Comparison of ENCODE assay signal across 32 mouse cellular contexts in genomic region chr7:3360678-3361077, GRCm38 (mm10). TPM values are rescaled to one million over a fixed set of nuclear protein-coding genes. Genes with fewer than 3 reads are reported as not detected.
"Had no signal": no experiment of that assay in that cellular context is flagged by ENCODE, and none has a peak within 500 bp of the region (broad histone marks: within the 10 kb centered on the region; RNA-seq: fewer than 3 reads in every experiment).

No protein-coding gene starts in this region.

- H3K36me3 ChIP-seq: heart, embryonic 10.5 days; heart, embryonic 12.5 days; intestine, embryonic 15.5 days; liver, embryonic 13.5 days; liver, embryonic 15.5 days had no signal

- H3K9me3 ChIP-seq: heart, embryonic 10.5 days; heart, embryonic 12.5 days; hindbrain, embryonic 10.5 days; hindbrain, embryonic 13.5 days; hindbrain, embryonic 15.5 days; intestine, embryonic 15.5 days; kidney, embryonic 15.5 days; limb, embryonic 12.5 days; liver, embryonic 13.5 days; liver, embryonic 15.5 days had no signal

- H3K27ac ChIP-seq: heart, embryonic 10.5 days; hindbrain, embryonic 10.5 days; hindbrain, embryonic 13.5 days; hindbrain, embryonic 15.5 days; intestine, embryonic 15.5 days; kidney, embryonic 15.5 days; kidney, postnatal 0 days; limb, embryonic 12.5 days; liver, embryonic 13.5 days; liver, embryonic 15.5 days had no signal

- H3K27me3 ChIP-seq: hindbrain, embryonic 15.5 days; intestine, embryonic 15.5 days; kidney, embryonic 15.5 days had no signal

- H3K4me2 ChIP-seq: heart, embryonic 12.5 days; hindbrain, embryonic 13.5 days; hindbrain, embryonic 15.5 days; intestine, embryonic 15.5 days; kidney, embryonic 15.5 days; limb, embryonic 12.5 days; liver, embryonic 11.5 days; liver, embryonic 13.5 days; liver, embryonic 15.5 days had no signal

- H3K4me3 ChIP-seq: heart, embryonic 10.5 days; heart, embryonic 12.5 days; hindbrain, embryonic 10.5 days; hindbrain, embryonic 13.5 days; hindbrain, embryonic 15.5 days; intestine, embryonic 15.5 days; kidney, embryonic 15.5 days; limb, embryonic 12.5 days; liver, embryonic 13.5 days; liver, embryonic 15.5 days had no signal

- DNase-seq: gastrocnemius, postnatal 25 days; heart, adult 18-20 months; heart, postnatal 10 days; heart, postnatal 4 days; kidney, adult 2 months; kidney, adult 9 months; kidney, postnatal 14 days; kidney, postnatal 36 days; layer of hippocampus, adult 9-11 months; layer of hippocampus, postnatal 36 days; left cerebral cortex, postnatal 4 days; liver; liver, embryonic 13.5 days had no signal

- H3K9ac ChIP-seq: heart, embryonic 12.5 days; hindbrain, embryonic 13.5 days; hindbrain, embryonic 15.5 days; intestine, embryonic 15.5 days; kidney, embryonic 15.5 days; limb, embryonic 12.5 days; liver, embryonic 13.5 days; liver, embryonic 15.5 days had no signal

- ATAC-seq: inflammation-experienced regulatory T-cells, adult 6 months; intestine, embryonic 15.5 days; intestine, postnatal 0 days had no signal

- H3K4me1 ChIP-seq: heart, embryonic 10.5 days; heart, embryonic 12.5 days; hindbrain, embryonic 13.5 days; hindbrain, embryonic 15.5 days; intestine, embryonic 15.5 days; kidney, embryonic 15.5 days; limb, embryonic 12.5 days; liver, embryonic 13.5 days; liver, embryonic 15.5 days had no signal

RNA-seq across cellular contexts. Expression of gene Cacng7, which starts 27.9 kb away (rescaled TPM):
- total RNA-seq: granulocyte monocyte progenitor cell, adult 5-6 weeks had no signal
- polyA plus RNA-seq: inflammation-experienced regulatory T-cells, adult 6 months; liver, embryonic 13.5 days had no signal

RNA-seq across cellular contexts. Expression of gene Cacng8, which starts 29.8 kb away (rescaled TPM):
- total RNA-seq: gastrocnemius, adult 18-20 months; gastrocnemius, adult 8-10 months; gastrocnemius, postnatal 25 days; gastrocnemius, postnatal 4 days; granulocyte monocyte progenitor cell, adult 5-6 weeks; heart, adult 18-20 months; heart, adult 8-10 months; heart, postnatal 10 days; heart, postnatal 25 days had no signal
- polyA plus RNA-seq: inflammation-experienced regulatory T-cells, adult 6 months; liver, embryonic 15.5 days had no signal
